Mouse (Mus musculus) lung, postnatal 36 days (tissue): ENCODE measurements around the gene Pola2.

Source experiments
- DNase-seq: peaks from one replicate; pipeline ENCODE4 v3.0.0; 2022; ENCODE audit warnings: mixed read lengths

Gene Pola2

GRCm38 (mm10) chr19:5893282-5894001 lies 70.6 kb downstream of the Pola2 start:
- no peak for DNase-seq

- DNase-seq, result no peak
Measured at GRCm38 (mm10) chr19:5892735-5893134, 71.3 kb downstream of the Pola2 start.

GRCm38 (mm10) chr19:5892262-5892661 lies 71.7 kb downstream of the Pola2 start:
- DNase-seq, result no peak

GRCm38 (mm10) chr19:5891521-5892258 lies 72.3 kb downstream of the Pola2 start:
- no peak for DNase-seq
